Mouse (Mus musculus) kidney, postnatal 14 days (tissue): ENCODE measurements at regions not wholly inside any gene's neighbourhood (a gene's known extent, or its start where the extent isn't known, plus 50 kb on each side); places are given as distances from the start of the nearest gene placed in this dataset.

ENCODE experiments used
- DNase-seq: peaks from one replicate; pipeline ENCODE4 v3.0.0; 2022; ENCODE audit warnings: mixed read lengths

GRCm38 (mm10) chr7:73147251-73147650 is 228.1 kb upstream of the Rgma start:
- no peak for DNase-seq

GRCm38 (mm10) chr7:73150436-73150835 is 224.9 kb upstream of the Rgma start:
- no peak for DNase-seq

- DNase-seq, result no peak
Observed at GRCm38 (mm10) chr7:73151586-73152467, 223.5 kb upstream of the Rgma start.

GRCm38 (mm10) chr7:73153668-73154067 is 221.6 kb upstream of the Rgma start:
- DNase-seq, result no peak

- no peak for DNase-seq
Observed at GRCm38 (mm10) chr7:73158833-73159232, 216.5 kb upstream of the Rgma start.

GRCm38 (mm10) chr7:73160968-73161367 is 214.3 kb upstream of the Rgma start:
- DNase-seq, result no peak

- no peak for DNase-seq
Observed at GRCm38 (mm10) chr7:73163687-73164086, 211.6 kb upstream of the Rgma start.

- DNase-seq, result no peak
Observed at GRCm38 (mm10) chr7:73165521-73165920, 209.8 kb upstream of the Rgma start.

GRCm38 (mm10) chr7:73169416-73169815 is 205.9 kb upstream of the Rgma start:
- DNase-seq, result no peak

GRCm38 (mm10) chr7:73172615-73173014 is 202.7 kb upstream of the Rgma start:
- no peak for DNase-seq

- DNase-seq, result peak; percentile 6
Observed at GRCm38 (mm10) chr7:73183761-73184160, 191.5 kb upstream of the Rgma start.

GRCm38 (mm10) chr7:73184208-73185070 is 190.9 kb upstream of the Rgma start:
- no peak for DNase-seq

- no peak for DNase-seq
Observed at GRCm38 (mm10) chr7:73185071-73185531, 190.2 kb upstream of the Rgma start.

- DNase-seq, result no peak
Observed at GRCm38 (mm10) chr7:73185591-73185990, 189.7 kb upstream of the Rgma start.

GRCm38 (mm10) chr7:73186501-73186900 is 188.8 kb upstream of the Rgma start:
- DNase-seq, result no peak

GRCm38 (mm10) chr7:73191388-73192278 is 183.7 kb upstream of the Rgma start:
- no peak for DNase-seq

- no peak for DNase-seq
Observed at GRCm38 (mm10) chr7:73192839-73193238, 182.5 kb upstream of the Rgma start.

- DNase-seq, result no peak
Observed at GRCm38 (mm10) chr7:73195306-73195705, 180.0 kb upstream of the Rgma start.

- DNase-seq, result no peak
Observed at GRCm38 (mm10) chr7:73196851-73197531, 178.3 kb upstream of the Rgma start.

GRCm38 (mm10) chr7:73198069-73198468 is 177.2 kb upstream of the Rgma start:
- no peak for DNase-seq

GRCm38 (mm10) chr7:73199967-73200366 is 175.3 kb upstream of the Rgma start:
- no peak for DNase-seq

GRCm38 (mm10) chr7:73201330-73201729 is 174.0 kb upstream of the Rgma start:
- no peak for DNase-seq
